In the genomic region with DNA sequence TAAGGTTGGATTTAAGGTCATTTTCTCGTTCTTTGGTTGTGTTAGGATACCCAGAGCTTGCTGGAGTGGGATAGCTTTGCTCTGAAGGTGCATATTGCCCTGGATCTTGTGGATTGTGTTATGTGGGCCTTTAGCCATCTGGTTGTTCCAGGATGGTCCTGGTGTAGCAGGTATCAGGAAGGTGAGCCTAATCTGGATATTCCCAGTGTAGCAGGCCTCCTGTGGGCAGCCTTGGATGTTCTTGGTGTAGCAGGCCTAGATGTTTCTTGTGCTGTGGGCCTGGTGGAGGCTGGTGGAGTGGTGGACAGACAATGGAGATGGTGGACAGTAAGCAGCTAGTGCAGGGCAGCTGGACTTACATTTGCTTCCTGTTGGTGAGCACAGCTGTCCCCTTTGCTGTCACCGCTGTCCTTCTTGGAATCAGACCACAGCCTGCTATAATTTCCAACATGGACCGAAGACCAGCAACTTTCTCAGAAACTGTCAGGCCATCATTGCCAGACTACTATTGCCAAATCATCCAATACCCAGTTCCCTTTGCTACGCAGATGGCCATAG, we compare ENCODE assay signal across 10 mouse cellular contexts.
"Had no signal": no experiment of that assay in that cellular context is flagged by ENCODE, and none has a peak within 500 bp of the region (broad histone marks: within the 10 kb centered on the region; RNA-seq: fewer than 3 reads in every experiment).

No protein-coding gene starts in this region.

- H3K27me3 ChIP-seq: limb, embryonic 12.5 days; midbrain, embryonic 12.5 days had no signal

- H3K4me3 ChIP-seq: layer of hippocampus, adult 2 months; limb, embryonic 12.5 days; midbrain, embryonic 12.5 days had no signal

- H3K4me1 ChIP-seq: limb, embryonic 12.5 days had no signal

- H3K27ac ChIP-seq: layer of hippocampus, adult 2 months; limb, embryonic 12.5 days; midbrain, embryonic 12.5 days had no signal

- DNase-seq: kidney, adult 18-20 months; kidney, postnatal 10 days; kidney, postnatal 4 days; right cerebral cortex, postnatal 14 days; thymus, adult 18-20 months; thymus, postnatal 25 days had no signal

- H3K9me3 ChIP-seq: limb, embryonic 12.5 days had no signal

- H3K4me2 ChIP-seq: limb, embryonic 12.5 days; midbrain, embryonic 12.5 days had no signal

- H3K36me3 ChIP-seq: limb, embryonic 12.5 days; midbrain, embryonic 12.5 days had no signal

- H3K9ac ChIP-seq: limb, embryonic 12.5 days; midbrain, embryonic 12.5 days had no signal

- ATAC-seq: midbrain, embryonic 16.5 days had no signal
